Comparison of ENCODE assay signal across 12 mouse cellular contexts in the genomic region with DNA sequence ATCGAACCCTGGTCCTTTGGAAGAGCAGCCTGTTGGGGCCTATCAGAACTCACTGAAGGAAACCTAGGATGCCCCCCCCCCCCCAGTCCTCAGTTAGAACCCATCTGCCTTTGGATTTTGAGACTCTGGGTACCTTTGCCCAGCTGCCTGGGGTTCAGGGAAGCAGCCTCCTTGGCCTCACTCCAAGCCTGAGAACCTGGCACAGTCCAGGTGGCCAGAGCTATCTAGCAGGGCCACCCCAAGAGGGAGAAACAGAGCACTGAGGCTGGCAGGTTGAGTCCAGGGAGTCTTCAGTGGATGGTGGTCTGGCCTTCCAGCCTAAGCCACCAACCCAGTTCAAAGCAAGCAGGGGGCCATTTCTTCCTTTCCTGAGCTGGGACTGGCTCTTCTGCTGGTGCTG.
DNase-seq lines count a peak whose midpoint lies in the region; ATAC-seq and TF ChIP-seq lines count a peak whose summit lies in the region.
"Had no signal": no experiment of that assay in that cellular context is flagged by ENCODE, and none has a peak within 500 bp of the region (broad histone marks: within the 10 kb centered on the region; RNA-seq: fewer than 3 reads in every experiment).

No protein-coding gene starts in this region.

- no peak overlapping the region for H3K4me3 ChIP-seq in forebrain, embryonic 10.5 days
- H3K4me3 ChIP-seq in forebrain, embryonic 11.5 days (ENCODE audit: low read depth, low read length), result no peak overlapping the region
- no peak overlapping the region for H3K4me3 ChIP-seq in lung, embryonic 14.5 days (ENCODE audit: low read depth, low read length)
- no peak overlapping the region for H3K4me3 ChIP-seq in stomach, embryonic 16.5 days (replicated peaks; ENCODE audit: low read length)
- H3K4me3 ChIP-seq: limb, embryonic 15.5 days had no signal

- no peaks in the 10 kb centered on the region for H3K27me3 ChIP-seq in forebrain, embryonic 10.5 days (ENCODE audit: poor library complexity, severe bottlenecking)
- no peaks in the 10 kb centered on the region for H3K27me3 ChIP-seq in forebrain, embryonic 11.5 days (ENCODE audit: control insufficient read depth, insufficient read depth, low read length)
- no peaks in the 10 kb centered on the region for H3K27me3 ChIP-seq in lung, embryonic 14.5 days (ENCODE audit: insufficient read depth, low read length)
- no peaks in the 10 kb centered on the region for H3K27me3 ChIP-seq in stomach, embryonic 16.5 days (ENCODE audit: control insufficient read depth, insufficient read depth, low read length)
- H3K27me3 ChIP-seq: limb, embryonic 15.5 days had no signal

- H3K27ac ChIP-seq in forebrain, embryonic 10.5 days, result peak overlapping the region; percentile 100
- no peak overlapping the region for H3K27ac ChIP-seq in forebrain, embryonic 11.5 days (ENCODE audit: low read depth, low read length)
- H3K27ac ChIP-seq in lung, embryonic 14.5 days (ENCODE audit: low read depth), result peak overlapping the region; percentile 31; the same call in 1 of the 2 replicates
- peak overlapping the region; percentile 74; the same call in 1 of the 2 replicates for H3K27ac ChIP-seq in stomach, embryonic 16.5 days (ENCODE audit: low read length)

- H3K4me1 ChIP-seq in forebrain, embryonic 10.5 days, result peaks cover 90% of the 10 kb centered on the region
- H3K4me1 ChIP-seq in forebrain, embryonic 11.5 days (replicated peaks; ENCODE audit: control insufficient read depth, insufficient read depth, low read length), result peaks cover 27% of the 10 kb centered on the region
- peaks cover 43% of the 10 kb centered on the region for H3K4me1 ChIP-seq in lung, embryonic 14.5 days (ENCODE audit: insufficient read depth)
- H3K4me1 ChIP-seq in stomach, embryonic 16.5 days (ENCODE audit: control insufficient read depth, insufficient read depth, low read length), result peaks cover 51% of the 10 kb centered on the region

- 90% methylated on average over 1 of the region's 1 CpGs for WGBS in forebrain, embryonic 10.5 days
- 86% methylated on average over 1 of the region's 1 CpGs for WGBS in forebrain, embryonic 11.5 days
- 92% methylated on average over 1 of the region's 1 CpGs for WGBS in lung, embryonic 14.5 days
- WGBS in stomach, embryonic 16.5 days, result 94% methylated on average over 1 of the region's 1 CpGs

- H3K4me2 ChIP-seq in forebrain, embryonic 11.5 days (ENCODE audit: low read depth, low read length, severe bottlenecking), result no peak overlapping the region
- no peak overlapping the region for H3K4me2 ChIP-seq in lung, embryonic 14.5 days
- no peak overlapping the region for H3K4me2 ChIP-seq in stomach, embryonic 16.5 days (ENCODE audit: low read depth, low read length)
- H3K4me2 ChIP-seq: limb, embryonic 15.5 days had no signal

- TF ChIP-seq CTCF in lung, embryonic 14.5 days (IDR thresholded peaks at IDR 0.05; ENCODE audit: low read depth), result no peak

- no peaks in the 10 kb centered on the region for H3K36me3 ChIP-seq in forebrain, embryonic 10.5 days (replicated peaks)
- H3K36me3 ChIP-seq in forebrain, embryonic 11.5 days (ENCODE audit: control insufficient read depth, insufficient read depth, low read length), result no peaks in the 10 kb centered on the region
- no peaks in the 10 kb centered on the region for H3K36me3 ChIP-seq in lung, embryonic 14.5 days (ENCODE audit: insufficient read depth)
- no peaks in the 10 kb centered on the region for H3K36me3 ChIP-seq in stomach, embryonic 16.5 days (ENCODE audit: control insufficient read depth, insufficient read depth, low read length)
- H3K36me3 ChIP-seq: limb, embryonic 15.5 days had no signal

- H3K9ac ChIP-seq in forebrain, embryonic 11.5 days (ENCODE audit: low read length), result no peak overlapping the region; the same call in 1 of the 2 replicates
- no peak overlapping the region for H3K9ac ChIP-seq in lung, embryonic 14.5 days
- H3K9ac ChIP-seq in stomach, embryonic 16.5 days (ENCODE audit: low read length), result peak overlapping the region; percentile 49; the same call in 1 of the 2 replicates
- H3K9ac ChIP-seq: limb, embryonic 15.5 days had no signal

- no peak for DNase-seq in forebrain, embryonic 10.5 days (ENCODE audit: extremely low spot score, low spot score)
- DNase-seq in forebrain, embryonic 11.5 days (ENCODE audit: low spot score), result no peak
- no peak for DNase-seq in lung, embryonic 14.5 days
- no peak for DNase-seq in lung, postnatal 14 days
- DNase-seq in kidney, postnatal 25 days, result peak; percentile 75 to 83
- DNase-seq in T-cell, adult 2 months (ENCODE audit: low spot score), result no peak
- no peak for DNase-seq in urinary bladder, adult 18-20 months (ENCODE audit: low spot score in 2 of 2)
- DNase-seq: B cell, adult 2 months; cerebellum, adult 18-20 months; thymus, postnatal 14 days had no signal

- no peaks in the 10 kb centered on the region for H3K9me3 ChIP-seq in forebrain, embryonic 10.5 days
- no peaks in the 10 kb centered on the region for H3K9me3 ChIP-seq in forebrain, embryonic 11.5 days (ENCODE audit: control insufficient read depth, low read length)
- H3K9me3 ChIP-seq in lung, embryonic 14.5 days (ENCODE audit: low read depth, low read length), result no peaks in the 10 kb centered on the region; the same call in 1 of the 2 replicates
- H3K9me3 ChIP-seq in stomach, embryonic 16.5 days (replicated peaks; ENCODE audit: control insufficient read depth, low read length), result no peaks in the 10 kb centered on the region
- H3K9me3 ChIP-seq: limb, embryonic 15.5 days had no signal

- ATAC-seq in forebrain, embryonic 11.5 days (replicated peaks; ENCODE audit: low FRiP score), result no peak
- no peak for ATAC-seq in lung, embryonic 14.5 days (ENCODE audit: insufficient read depth)
- ATAC-seq in stomach, embryonic 16.5 days (ENCODE audit: insufficient read depth, low FRiP score), result no peak

Comparison
In these comparisons a context has a peak if more than half of its experiments do, and no peak if none do; other contexts are left out.
1. DNase-seq: peak in kidney, postnatal 25 days (2 of 2); none in forebrain, embryonic 10.5 days (single experiment), forebrain, embryonic 11.5 days (single experiment), lung, embryonic 14.5 days (single experiment), lung, postnatal 14 days (single experiment), T-cell, adult 2 months (single experiment) and urinary bladder, adult 18-20 months (0 of 2).